Mouse (Mus musculus): ENCODE measurements around the gene Nell2. TPM values are rescaled to one million over a fixed set of nuclear protein-coding genes. Genes with fewer than 3 reads are reported as not detected.

Gene Nell2
- total RNA-seq, 1 experiment from 2014 or later = 2.7 TPM

GRCm38 (mm10) chr15:95085962-95086361 lies 442.4 kb downstream of the Nell2 start:
- DNase-seq = peak; percentile 16

DNA sequence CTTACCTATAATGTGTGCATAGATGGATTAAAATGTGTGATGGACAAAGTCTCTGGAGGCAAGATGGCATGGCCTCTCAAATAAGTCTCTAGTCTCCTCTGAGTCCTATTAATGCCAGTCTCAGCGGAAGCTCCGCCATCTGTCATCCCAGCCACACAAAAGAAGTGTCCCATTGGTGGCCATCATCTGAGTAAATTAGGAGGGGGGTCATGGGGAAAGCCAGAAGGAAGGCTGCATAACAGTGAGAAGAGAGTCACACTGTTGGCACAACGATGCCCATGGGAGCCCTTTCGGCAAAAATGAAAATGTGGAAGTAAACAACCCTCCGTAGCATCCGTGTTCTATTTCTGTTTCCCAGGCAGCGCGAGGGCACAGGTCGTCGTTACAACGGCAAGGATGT lies 446.7 kb downstream of the Nell2 start:
- DNase-seq = no peak

- no peak for DNase-seq
These were observed 453.0 kb downstream of the Nell2 start for GRCm38 (mm10) chr15:95075356-95075755.

GRCm38 (mm10) chr15:95070881-95071280 lies 457.5 kb downstream of the Nell2 start:
- DNase-seq = no peak

- DNase-seq = no peak
These were observed 459.6 kb downstream of the Nell2 start for GRCm38 (mm10) chr15:95068799-95069198.

DNA sequence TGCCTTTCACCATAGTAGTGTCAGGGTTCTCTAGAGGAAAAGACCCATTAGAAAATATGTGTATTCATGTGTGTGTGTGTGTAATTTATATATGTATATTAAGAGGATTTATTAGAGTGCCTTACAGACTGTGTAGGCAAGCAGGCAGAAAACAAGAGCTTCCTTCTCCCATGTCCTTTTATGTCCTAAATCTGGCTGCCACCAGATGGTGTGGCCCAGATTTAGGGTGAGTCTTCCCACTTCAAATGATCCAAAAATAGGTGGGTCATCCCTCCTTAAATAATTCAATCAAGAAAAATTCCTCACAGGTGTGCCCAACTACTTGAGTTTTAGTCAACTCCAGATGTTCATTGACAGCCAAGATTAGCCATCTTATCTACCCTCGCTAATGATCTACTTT lies 460.3 kb downstream of the Nell2 start:
- DNase-seq = no peak

DNA sequence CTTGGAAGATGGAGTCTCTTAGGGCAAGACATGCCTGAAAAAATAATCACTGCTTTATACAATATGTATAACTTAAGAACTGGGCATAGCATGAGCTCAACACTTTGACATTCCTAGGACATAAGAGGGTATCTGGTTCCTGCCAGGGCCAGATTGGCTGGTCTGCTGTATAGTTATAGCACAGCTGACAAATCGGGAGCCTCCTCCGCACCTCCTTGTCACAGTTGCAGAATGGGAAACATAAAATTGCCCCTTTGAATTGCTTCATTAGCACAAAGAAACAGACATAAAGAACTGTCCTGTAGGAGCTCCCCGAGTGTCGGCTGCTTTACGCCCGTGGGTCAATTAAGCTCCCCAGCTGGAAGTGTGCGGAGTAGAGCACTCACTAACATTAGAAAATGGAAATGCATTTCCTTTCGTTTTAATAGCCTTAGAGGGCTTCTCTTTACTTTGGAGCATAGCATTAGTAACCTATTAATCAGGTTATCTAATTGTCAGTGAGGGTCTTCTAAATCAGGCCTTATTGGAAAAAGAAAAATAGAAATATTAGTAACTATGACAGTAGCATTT lies 473.2 kb downstream of the Nell2 start:
- no peak for DNase-seq

DNA sequence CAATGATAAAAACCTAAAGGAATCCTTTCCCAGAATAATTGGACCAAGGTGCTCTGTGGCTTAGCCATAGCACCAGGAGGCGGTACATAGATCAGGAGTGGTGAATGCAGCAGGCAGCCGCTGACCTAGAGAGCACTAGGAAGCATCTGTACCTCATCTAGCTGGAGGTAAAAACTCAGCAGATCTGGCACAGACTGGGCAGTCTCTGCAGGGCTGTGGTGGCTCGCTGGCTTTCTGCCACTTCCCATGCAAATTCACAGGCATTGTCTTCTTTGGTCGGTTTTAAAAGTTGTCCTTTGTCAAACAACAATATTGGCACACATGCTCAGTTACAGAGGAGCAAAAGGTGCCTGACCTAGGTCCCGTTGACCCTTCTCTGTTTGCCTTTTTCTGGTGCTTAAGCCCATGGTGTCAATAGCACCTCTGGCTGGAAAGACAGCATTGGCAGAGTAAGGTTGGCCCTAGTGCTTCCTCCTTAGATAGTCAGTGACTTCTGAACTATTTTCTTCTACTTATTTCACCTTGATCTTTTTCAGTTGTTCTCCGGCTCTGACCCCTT lies 479.1 kb downstream of the Nell2 start:
- DNase-seq = no peak

DNA sequence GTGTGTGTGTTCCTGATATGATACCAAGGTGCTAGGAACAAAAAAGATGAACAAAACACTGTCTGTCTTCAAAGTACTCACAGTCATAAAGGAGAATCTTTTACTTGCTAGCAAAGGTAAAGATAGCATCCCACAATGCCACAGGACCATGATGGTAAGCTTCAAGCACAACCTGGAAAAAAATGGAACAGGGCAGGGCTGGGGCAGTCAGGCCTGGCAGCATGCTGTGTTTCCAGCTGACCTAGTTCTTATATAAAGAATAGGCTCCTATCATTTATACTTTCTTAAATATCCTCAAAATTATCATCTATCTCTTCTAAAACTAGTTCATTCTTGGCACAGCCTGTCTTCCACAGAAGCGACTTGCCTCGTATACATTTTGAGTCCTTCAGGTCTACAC lies 480.9 kb downstream of the Nell2 start:
- no peak for DNase-seq

DNA sequence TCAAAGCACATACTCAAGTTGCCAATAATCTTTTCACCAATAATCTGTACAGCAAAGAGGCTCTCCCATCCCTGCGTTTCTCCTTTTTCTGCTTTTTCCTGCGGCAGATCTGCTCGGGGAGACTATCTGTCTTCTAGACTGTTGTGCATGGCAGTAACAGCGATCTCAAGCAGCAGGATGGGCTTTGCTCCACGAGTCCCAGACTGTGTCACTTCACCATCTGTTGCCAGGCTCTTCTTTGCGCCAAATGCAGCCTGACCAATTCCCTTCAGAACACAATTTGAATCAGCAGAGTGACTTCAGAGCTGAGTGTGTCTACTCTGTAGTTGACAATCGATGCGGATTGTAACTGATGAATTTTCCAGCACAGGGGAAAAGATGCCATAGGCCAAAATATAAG lies 484.3 kb downstream of the Nell2 start:
- no peak for DNase-seq

- DNase-seq = no peak
These were observed 485.9 kb downstream of the Nell2 start for GRCm38 (mm10) chr15:95042437-95042836.

GRCm38 (mm10) chr15:95029487-95029875 lies 498.9 kb downstream of the Nell2 start:
- no peak for DNase-seq

DNA sequence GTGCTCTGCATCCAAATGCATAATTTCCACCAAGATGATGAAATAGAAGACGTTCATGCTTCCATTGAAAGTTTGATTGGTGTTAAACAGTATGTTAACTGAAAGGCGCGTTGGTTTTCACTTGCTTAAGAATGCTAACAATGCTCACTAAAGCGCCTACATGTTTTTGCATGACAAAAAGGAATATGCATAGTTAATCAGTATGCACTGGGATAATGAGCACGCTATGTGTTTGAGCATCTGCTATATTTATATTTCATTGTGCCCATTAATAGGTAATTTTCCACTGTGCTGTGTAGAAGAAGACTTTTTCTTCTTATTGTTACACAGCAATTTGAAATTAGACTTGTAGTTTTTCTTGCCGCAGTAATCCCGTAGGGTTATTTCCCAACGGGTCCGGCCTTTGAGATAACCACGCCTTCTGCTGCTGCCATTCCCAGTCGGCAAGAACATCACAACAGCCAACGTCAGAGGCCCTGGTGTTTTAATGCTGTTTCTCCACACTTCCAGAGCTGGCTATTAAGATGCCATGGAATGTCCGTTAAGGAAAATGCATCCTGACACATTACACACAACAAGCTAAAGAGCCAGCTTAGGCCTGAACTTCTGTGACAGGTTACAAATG lies 499.4 kb downstream of the Nell2 start:
- DNase-seq = no peak

Other genes with a start within 250 kb of the Nell2 start
- 0.56 and 0.60 TPM in 2 replicates for gene Dbx2, start 127.4 kb upstream of the Nell2 start, total RNA-seq (2021)

Measured in adrenal gland, postnatal 14 days (tissue).